Mouse (Mus musculus) spleen, adult 18-20 months (tissue): ENCODE data around the gene Rdh16f2.
"Not testable (repeated sequence)": the region's sequence is repeated elsewhere in the genome, so short reads cannot be mapped to it uniquely, and the experiment has no call there.

ENCODE experiments used
- DNase-seq, 2 experiments: peaks; one replicate each; pipeline ENCODE4 v3.0.0; 2022; ENCODE audit warnings: mixed read lengths in 2 of 2

Rdh16f2 gene

GRCm38 (mm10) chr10:127893163-127894022 is 27.1 kb downstream of the Rdh16f2 start:
- DNase-seq: not testable (repeated sequence)

- no peak for DNase-seq
These were observed 30.4 kb downstream of the Rdh16f2 start for GRCm38 (mm10) chr10:127896705-127897104.

DNA sequence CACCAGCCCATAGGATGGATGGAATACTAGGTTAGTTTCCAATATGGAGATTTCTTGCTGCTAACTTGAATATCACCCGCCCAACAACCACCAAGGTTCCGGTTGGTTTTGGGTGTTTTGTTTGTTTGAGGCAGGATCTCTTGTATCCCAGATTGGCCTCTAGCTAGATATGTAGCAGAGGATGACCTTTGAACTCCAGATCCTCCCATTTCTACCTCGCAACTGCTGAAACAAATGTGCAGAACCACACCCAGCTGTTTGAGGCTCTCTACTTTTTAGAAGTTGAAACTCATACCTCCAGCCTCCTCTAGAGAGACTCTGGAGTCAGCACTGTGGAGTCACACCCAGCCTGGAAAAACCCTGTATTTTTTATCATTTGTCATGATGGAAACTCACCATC is 31.2 kb downstream of the Rdh16f2 start:
- no peak for DNase-seq

DNA sequence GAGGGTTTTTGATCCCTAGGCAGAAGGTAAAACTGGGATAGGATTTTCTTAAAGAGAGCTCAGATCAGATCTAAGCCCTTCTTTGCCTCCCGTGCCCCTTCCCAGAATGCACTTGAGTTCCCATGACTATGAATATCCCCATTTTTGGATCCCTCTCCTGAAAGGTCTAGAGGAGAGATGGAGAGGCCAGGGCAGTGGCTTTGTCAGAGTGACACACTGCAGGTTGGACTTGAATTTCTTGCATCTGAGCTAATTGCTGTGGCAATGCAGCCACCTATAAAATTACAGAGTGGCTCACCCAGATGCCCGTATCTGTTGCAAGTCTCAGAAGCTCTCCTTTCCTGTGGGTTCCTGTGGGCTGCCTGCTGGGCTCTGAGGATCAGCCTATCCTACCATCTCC is 31.9 kb downstream of the Rdh16f2 start, which contains the start of gene Sdr9c7:
Gene Sdr9c7 (plus strand): TSS at position 301 of the 400 bp plus-strand sequence.
- no peak for DNase-seq

- DNase-seq: no peak
These were observed 33.5 kb downstream of the Rdh16f2 start for GRCm38 (mm10) chr10:127899783-127900182.

GRCm38 (mm10) chr10:127901751-127902150 is 35.5 kb downstream of the Rdh16f2 start:
- no peak for DNase-seq

DNA sequence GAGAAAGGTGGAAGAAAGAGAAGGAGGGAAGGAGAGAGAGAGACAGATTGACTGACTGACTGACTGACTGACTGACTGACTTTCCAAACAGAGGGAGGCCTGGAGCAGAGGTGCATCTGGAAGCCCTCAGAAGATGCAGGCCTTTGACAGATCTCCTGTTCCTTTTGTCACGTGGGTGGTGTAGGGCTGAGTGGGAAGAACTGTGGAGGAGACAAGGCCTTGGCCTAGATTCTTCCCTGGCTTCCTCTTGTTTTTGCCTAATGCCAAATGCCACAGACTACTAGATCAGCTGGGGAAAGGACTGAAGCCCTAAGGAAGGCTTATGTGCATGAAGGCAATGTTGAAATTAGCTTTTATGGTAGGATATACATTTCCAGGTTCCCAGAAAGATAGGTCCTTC is 36.8 kb downstream of the Rdh16f2 start:
- DNase-seq: no peak

- DNase-seq: no peak
These were observed 38.6 kb downstream of the Rdh16f2 start for GRCm38 (mm10) chr10:127904718-127905446.

DNA sequence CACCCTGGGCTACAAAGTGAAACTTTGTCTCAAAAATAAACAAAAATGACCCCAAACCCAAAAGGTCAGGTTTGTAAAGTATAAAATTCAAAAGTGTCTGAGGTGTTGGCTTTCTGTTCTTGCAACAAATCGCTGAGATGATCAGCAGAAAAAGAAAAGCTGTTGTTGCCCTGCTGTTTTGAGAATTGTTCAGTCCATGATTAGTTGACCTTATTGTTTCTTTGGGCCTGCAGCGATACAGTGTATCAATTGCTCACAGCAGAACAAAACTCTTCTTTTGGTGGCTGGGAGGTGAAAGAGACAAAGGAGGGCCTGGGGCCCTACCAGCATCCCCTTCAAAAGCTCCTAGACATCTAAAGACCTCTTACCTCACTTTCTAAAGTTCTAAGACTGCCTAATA is 39.9 kb downstream of the Rdh16f2 start:
- no peak for DNase-seq

GRCm38 (mm10) chr10:127907386-127907951 is 41.2 kb downstream of the Rdh16f2 start:
- no peak for DNase-seq

DNA sequence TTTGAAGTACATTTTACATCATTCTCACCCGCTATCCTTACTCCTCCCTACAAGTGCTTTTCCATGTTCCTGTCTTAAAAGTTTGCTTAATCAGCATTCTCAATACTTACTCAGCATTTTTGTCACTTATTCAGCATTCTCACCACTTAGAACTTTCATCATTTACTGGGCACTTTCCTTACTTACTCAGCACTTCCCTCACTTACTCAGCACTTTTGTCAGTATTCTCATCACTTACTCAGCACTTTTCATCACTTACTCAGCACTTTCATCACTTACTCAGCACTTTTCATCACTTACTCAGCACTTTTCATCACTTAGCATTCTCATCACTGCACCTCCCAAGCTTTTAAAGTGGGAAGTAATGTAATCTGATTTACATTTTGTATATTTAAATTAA is 49.3 kb downstream of the Rdh16f2 start:
- DNase-seq: no peak

DNA sequence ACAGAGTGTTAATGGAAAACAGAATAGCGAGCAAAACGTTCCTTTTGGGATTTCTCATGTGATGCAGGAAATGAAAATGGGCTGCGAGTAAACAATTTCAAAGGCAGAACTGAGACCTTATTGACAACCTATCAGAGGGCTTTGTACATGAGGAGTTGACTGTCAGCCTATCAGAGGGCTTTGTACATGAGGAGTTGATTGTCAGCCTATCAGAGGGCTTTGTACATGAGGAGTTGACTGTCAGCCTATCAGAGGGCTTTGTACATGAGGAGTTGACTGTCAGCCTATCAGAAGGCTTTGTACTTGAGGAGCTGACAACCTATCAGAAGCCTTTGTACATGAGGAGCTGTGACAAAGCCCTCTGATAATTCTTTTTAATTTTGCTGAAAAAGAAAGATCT is 50.9 kb downstream of the Rdh16f2 start:
- not testable (repeated sequence) for DNase-seq

GRCm38 (mm10) chr10:127917651-127918050 is 51.4 kb downstream of the Rdh16f2 start:
- no peak for DNase-seq

GRCm38 (mm10) chr10:127922241-127922640 is 56.0 kb downstream of the Rdh16f2 start:
- DNase-seq: no peak

DNA sequence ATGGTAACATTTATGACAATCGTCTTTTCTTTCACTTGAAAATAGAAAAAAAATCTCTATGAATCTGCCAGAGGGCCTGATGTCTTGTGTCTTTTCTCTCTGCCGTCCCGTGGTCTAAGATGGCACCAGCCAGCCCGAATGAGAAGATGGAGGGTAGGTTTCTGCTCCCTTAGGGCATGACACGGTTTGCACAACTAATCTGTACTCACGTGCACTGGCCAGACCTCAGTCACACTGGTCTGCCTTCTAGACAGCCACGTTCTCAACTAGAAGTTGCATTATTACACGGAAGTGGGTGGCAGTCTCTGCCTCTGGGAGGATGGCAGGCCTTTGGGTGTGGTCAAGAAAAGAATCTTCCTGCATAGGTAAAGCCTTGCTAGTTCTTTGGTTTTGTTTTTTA is 56.8 kb downstream of the Rdh16f2 start:
- no peak for DNase-seq

DNA sequence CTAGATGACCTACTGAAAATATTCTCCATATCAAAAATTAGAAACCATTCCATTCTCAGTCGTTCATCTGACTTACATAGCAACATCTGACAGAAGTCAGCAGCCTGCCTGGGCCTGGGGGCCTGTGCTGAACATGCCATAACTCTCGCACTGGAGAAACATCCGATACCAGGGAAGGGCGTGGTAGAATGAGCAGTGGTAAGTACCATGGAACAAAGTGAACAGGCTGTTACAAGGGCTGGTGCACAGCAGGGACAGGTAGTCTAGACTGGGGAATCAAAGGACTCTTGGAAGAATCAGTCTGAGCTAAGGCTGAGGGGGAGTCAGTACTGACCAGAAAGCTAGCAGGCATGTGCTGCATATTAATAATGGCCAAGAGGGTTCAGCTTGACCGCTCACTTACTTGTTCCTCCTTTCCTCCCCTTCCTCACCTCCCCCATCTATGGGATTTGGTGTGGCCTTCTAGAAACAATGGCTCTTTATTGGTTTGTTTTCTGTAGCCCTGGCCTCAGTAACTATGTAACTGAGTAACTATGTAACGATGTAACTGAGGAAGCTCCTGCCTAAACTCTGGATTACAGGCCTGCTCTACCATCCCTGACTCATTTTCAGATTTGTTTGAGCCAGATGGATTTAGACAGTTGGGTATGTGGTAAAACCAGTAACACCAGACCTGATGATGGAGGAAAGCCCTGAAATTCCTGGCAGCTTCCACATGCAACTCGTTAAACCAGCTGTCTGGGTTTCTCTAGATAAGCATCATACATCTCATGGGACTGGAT is 58.5 kb downstream of the Rdh16f2 start:
- no peak for DNase-seq
